Mouse (Mus musculus) ES-E14 (cell line): Measurements from ENCODE around the gene Frmd6. TPM values are rescaled to one million over a fixed set of nuclear protein-coding genes. Genes with fewer than 3 reads are reported as not detected.

Experiments
- DNase-seq: peaks from one replicate; pipeline ENCODE4 v3.0.0-alpha.2; 2013; ENCODE audit warnings: low read depth, low spot score
- H3K27ac ChIP-seq: 2 replicates; pipeline ENCODE4 v1.5.1; 2012; ENCODE audit warnings: low read depth, mild to moderate bottlenecking, low read length, moderate library complexity, mixed read lengths; ENCODE audit not compliant: poor library complexity, insufficient read depth, severe bottlenecking
- H3K36me3 ChIP-seq: 2 replicates; pipeline ENCODE4 v1.6.1; 2012; ENCODE audit warnings: mild to moderate bottlenecking, low read length, moderate library complexity, mixed read lengths; ENCODE audit not compliant: control insufficient read depth, poor library complexity, insufficient read depth, severe bottlenecking
- H3K4me1 ChIP-seq, 2 experiments: fragments of 150-350 bp in 1 of 2; sonication (generic) in 1 of 2; 2 replicates each; pipeline ENCODE4 v1.6.1; 2012; ENCODE audit warnings: low read length in 2 of 2, mild to moderate bottlenecking in 1 of 2, mixed read lengths in 1 of 2; ENCODE audit not compliant: control insufficient read depth in 2 of 2, insufficient read depth in 2 of 2, poor library complexity in 1 of 2
- H3K4me3 ChIP-seq, 2 experiments: fragments of 150-350 bp in 1 of 2; sonication (generic) in 1 of 2; 2 replicates each; pipeline ENCODE4 v1.5.1; 2012; ENCODE audit warnings: low read length in 2 of 2, low read depth in 1 of 2, mild to moderate bottlenecking in 1 of 2, mixed read lengths in 1 of 2; ENCODE audit not compliant: insufficient read depth in 1 of 2, poor library complexity in 1 of 2, severe bottlenecking in 1 of 2
- H3K9ac ChIP-seq: 2 replicates; pipeline ENCODE4 v1.6.1; 2012; ENCODE audit warnings: low read depth, mild to moderate bottlenecking, low read length, mixed read lengths; ENCODE audit not compliant: poor library complexity, insufficient read depth, severe bottlenecking
- H3K9me3 ChIP-seq: fragments of 150-350 bp; sonication (generic); 2 replicates; pipeline ENCODE4 v1.6.1; 2012; ENCODE audit warnings: low read depth, mild to moderate bottlenecking, low read length; ENCODE audit not compliant: control insufficient read depth, insufficient read depth
- CHD2 ChIP-seq: IDR thresholded peaks from 2 replicates; pipeline ENCODE4 v1.6.1; 2014; ENCODE audit warnings: mild to moderate bottlenecking, low read depth, low read length, inconsistent platforms
- HCFC1 ChIP-seq: IDR thresholded peaks from 2 replicates; pipeline ENCODE4 v1.6.1; 2012; ENCODE audit warnings: low read length, inconsistent platforms, borderline replicate concordance; ENCODE audit not compliant: insufficient read depth
- MAFK ChIP-seq: IDR thresholded peaks from 2 replicates; pipeline ENCODE4 v1.6.1; 2014; ENCODE audit warnings: mild to moderate bottlenecking, low read depth, low read length, inconsistent platforms; ENCODE audit not compliant: insufficient read depth
- ZC3H11A ChIP-seq: IDR thresholded peaks from 2 replicates; pipeline ENCODE4 v1.6.1; 2012; ENCODE audit warnings: low read depth, mild to moderate bottlenecking, inconsistent platforms, low read length, borderline replicate concordance
- ZNF384 ChIP-seq: IDR thresholded peaks from 2 replicates; pipeline ENCODE4 v1.6.1; 2012; ENCODE audit warnings: low read depth, low read length, inconsistent platforms
- in situ Hi-C, 2 experiments: fragments of 600-800 bp; cut with MboI; formaldehyde crosslinking; loops; one replicate each; pipeline ENCODE4 v1.15.1; 2025; ENCODE audit warnings: low sequenced_read_pairs in 2 of 2, inconsistent platforms in 1 of 2; ENCODE audit not compliant: unreplicated experiment in 2 of 2
- total RNA-seq: library from RNA; depleted of rRNA; stranded (reverse); fragments of 300-350 nt; gene quantifications from 2 replicates; pipeline ENCODE4 v1.2.3, GENCODE M21; 2012

Frmd6 gene
- total RNA-seq, 1 experiment, result 22.5 TPM

GRCm38 (mm10) chr12:70849024-70849423 is 23.7 kb downstream of the Frmd6 start:
- H3K9ac ChIP-seq, result no peak overlapping the region
- no peak overlapping the region for H3K27ac ChIP-seq
- H3K4me3 ChIP-seq, result no peak overlapping the region
- TF ChIP-seq MAFK (no peak), HCFC1 (no peak), ZNF384 (no peak), ZC3H11A (no peak), CHD2 (no peak)
- H3K36me3 ChIP-seq, result no peaks in the 10 kb centered on the region
- DNase-seq, result no peak
- in situ Hi-C loops, result no loop called here
- no peaks in the 10 kb centered on the region for H3K9me3 ChIP-seq
- no peaks in the 10 kb centered on the region for H3K4me1 ChIP-seq

DNA sequence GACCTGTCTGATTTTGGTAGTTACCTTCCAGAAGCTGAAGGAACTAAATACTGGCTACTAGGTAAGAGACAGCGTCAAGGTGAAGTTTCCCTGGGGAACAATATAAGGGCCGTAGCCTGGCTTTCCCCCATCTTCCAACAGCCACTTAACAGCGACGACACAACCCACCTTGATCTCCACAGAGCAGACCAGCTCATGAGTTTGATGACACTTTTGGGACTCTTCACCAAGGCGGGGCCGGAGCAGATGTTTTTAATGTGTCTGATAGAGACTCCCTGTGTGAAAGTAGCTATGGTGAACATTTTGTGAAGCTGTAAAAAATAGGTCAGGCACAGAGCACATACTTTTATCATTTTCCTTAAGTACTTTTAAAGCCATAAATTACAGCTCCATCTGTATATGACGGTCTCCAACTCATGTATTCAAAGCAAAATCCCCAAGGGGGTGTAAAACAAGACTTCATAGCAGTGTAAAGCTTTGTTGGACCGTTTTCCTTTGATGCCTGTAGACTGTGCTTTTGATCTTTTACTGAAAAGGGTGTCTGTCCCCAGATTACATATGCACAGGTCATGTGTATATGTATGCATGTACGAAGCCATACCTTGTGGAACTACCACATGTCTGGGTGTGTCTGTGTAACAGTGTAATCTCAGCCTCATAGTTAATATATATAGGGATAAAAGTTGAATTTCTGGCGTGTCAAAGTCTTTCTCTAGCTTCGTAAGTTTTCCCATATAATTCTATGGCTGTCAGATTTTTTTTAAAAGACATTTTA is 24.4 kb downstream of the Frmd6 start:
- Histone ChIP-seq H3K9me3 (no peaks in the 10 kb centered on the region), H3K4me3 (no peak overlapping the region), H3K9ac (no peak overlapping the region), H3K27ac (no peak overlapping the region), H3K36me3 (no peaks in the 10 kb centered on the region), H3K4me1 (no peaks in the 10 kb centered on the region; a peak in 1 of 4 replicates)
- no peak for DNase-seq
- in situ Hi-C loops, result no loop called here
- TF ChIP-seq ZC3H11A (no peak), MAFK (no peak), HCFC1 (no peak), CHD2 (no peak), ZNF384 (no peak)

DNA sequence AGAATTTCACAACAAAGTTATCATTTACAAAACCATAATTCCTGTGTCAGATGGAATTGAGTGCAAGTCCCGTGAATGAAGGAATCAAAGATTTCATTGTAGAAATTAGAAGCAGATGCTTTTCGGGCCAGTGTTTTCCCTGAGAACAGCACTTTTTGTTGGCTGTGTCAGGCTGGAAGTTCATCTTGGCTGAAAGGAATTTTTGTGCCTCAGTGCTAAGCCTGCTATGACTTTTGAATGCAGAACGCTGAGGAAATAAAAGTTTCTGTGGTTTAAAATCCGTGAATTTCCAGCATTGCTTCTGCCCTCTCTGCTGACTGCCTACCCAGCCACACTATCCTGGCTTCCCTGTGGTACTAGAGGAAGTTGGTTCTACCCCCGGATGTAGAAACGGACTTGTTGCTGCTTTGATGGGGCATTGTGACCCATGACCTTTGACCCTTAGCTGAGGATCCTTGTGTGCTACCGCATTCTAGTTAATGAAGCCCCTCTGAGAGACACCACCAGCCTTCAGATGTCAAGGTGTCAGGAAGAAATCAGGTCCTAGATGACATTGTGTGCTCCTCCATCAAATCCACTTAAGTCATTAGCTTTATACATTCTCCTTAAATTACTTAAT is 26.1 kb downstream of the Frmd6 start:
- DNase-seq, result no peak
- Histone ChIP-seq H3K4me1 (no peaks in the 10 kb centered on the region; a peak in 1 of 4 replicates), H3K4me3 (no peak overlapping the region), H3K9me3 (no peaks in the 10 kb centered on the region), H3K36me3 (no peaks in the 10 kb centered on the region), H3K27ac (no peak overlapping the region), H3K9ac (no peak overlapping the region)
- in situ Hi-C loops, result no loop called here
- TF ChIP-seq ZC3H11A, result no peak
- no peak for TF ChIP-seq CHD2

DNA sequence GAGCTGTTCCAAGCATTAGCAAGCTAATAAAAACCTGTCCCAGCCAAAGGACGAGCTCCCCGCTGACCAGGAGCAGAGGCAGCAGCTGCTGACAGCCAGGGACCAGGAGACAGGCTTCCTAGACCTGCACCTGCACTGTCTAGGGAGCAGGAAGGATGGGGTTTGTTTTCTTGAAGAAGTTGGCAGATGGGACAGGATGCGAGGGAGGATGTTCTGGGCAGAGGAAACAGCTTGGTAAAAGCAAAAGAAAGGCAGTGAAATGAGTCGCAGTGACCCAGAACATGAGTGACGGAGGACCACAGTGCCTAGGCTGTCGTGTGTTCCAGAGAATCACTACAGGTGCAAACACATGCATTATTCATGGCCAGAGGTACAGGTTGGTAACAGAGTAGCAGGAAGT is 27.7 kb downstream of the Frmd6 start:
- in situ Hi-C loops, result no loop called here
- no peak for TF ChIP-seq CHD2
- no peak for TF ChIP-seq HCFC1
- no peak for TF ChIP-seq ZNF384
- no peak for TF ChIP-seq MAFK
- no peak for TF ChIP-seq ZC3H11A
- Histone ChIP-seq H3K27ac (no peak overlapping the region), H3K9ac (no peak overlapping the region), H3K36me3 (no peaks in the 10 kb centered on the region), H3K4me3 (no peak overlapping the region), H3K4me1 (no peaks in the 10 kb centered on the region; a peak in 1 of 4 replicates), H3K9me3 (no peaks in the 10 kb centered on the region)
- DNase-seq, result no peak
